Mouse (Mus musculus) CH12.LX (cell line): ENCODE data around the gene Clpb. TPM values are rescaled to one million over a fixed set of nuclear protein-coding genes. Genes with fewer than 3 reads are reported as not detected.

Experiments used
- DNase-seq: peaks from one replicate; pipeline ENCODE4 v3.0.0-alpha.2; 2013; ENCODE audit errors: extremely low read depth
- H3K27ac ChIP-seq: 2 replicates; pipeline ENCODE4 v1.5.1; 2012; ENCODE audit warnings: low read depth, mild to moderate bottlenecking, control low read depth, moderate library complexity; ENCODE audit not compliant: insufficient read depth
- H3K27me3 ChIP-seq: replicated peaks from 2 replicates; pipeline ENCODE3; 2012; ENCODE audit warnings: inconsistent platforms
- H3K36me3 ChIP-seq, 2 experiments: replicated peaks in 1 of 2; 2 replicates each; pipeline versions ENCODE3 to v1.6.1; 2012; ENCODE audit warnings: inconsistent platforms in 1 of 2, low read length in 1 of 2, mild to moderate bottlenecking in 1 of 2, mixed read lengths in 1 of 2, moderate library complexity in 1 of 2; ENCODE audit not compliant: control insufficient read depth in 1 of 2, insufficient read depth in 1 of 2
- H3K4me1 ChIP-seq, 2 experiments: 2 replicates each; pipeline ENCODE4 v1.6.1; 2012; ENCODE audit warnings: inconsistent platforms in 1 of 2, moderate library complexity in 1 of 2; ENCODE audit not compliant: insufficient read depth in 2 of 2, control insufficient read depth in 1 of 2
- H3K4me2 ChIP-seq: 2 replicates; pipeline ENCODE4 v1.6.1; 2012; ENCODE audit warnings: low read depth, mild to moderate bottlenecking, control low read depth; ENCODE audit not compliant: poor library complexity, insufficient read depth, severe bottlenecking
- H3K4me3 ChIP-seq, 3 experiments: fragments of 150-350 bp in 1 of 3; sonication (generic) in 1 of 3; replicated peaks in 1 of 3; 2 replicates each; pipeline versions ENCODE3 to v1.5.1; 2011 to 2012; ENCODE audit warnings: low read depth in 2 of 3, low read length in 2 of 3, mild to moderate bottlenecking in 2 of 3, moderate library complexity in 2 of 3, control low read depth in 1 of 3, improper control_type of control experiment in 1 of 3, inconsistent platforms in 1 of 3, mixed read lengths in 1 of 3; ENCODE audit not compliant: poor library complexity in 1 of 3
- H3K79me2 ChIP-seq: replicated peaks from 2 replicates; pipeline ENCODE4 v1.6.1; 2012; ENCODE audit warnings: mild to moderate bottlenecking, moderate library complexity; ENCODE audit not compliant: control insufficient read depth, poor library complexity, insufficient read depth, severe bottlenecking; ENCODE audit errors: extremely low read depth
- H3K9ac ChIP-seq: 2 replicates; pipeline ENCODE4 v1.6.1; 2012; ENCODE audit warnings: low read depth, mild to moderate bottlenecking, control low read depth, moderate library complexity; ENCODE audit not compliant: insufficient read depth
- H3K9me3 ChIP-seq: replicated peaks from 2 replicates; pipeline ENCODE3; 2012; ENCODE audit warnings: low read length, inconsistent platforms, mixed read lengths
- ELF1 ChIP-seq: IDR thresholded peaks from 2 replicates; pipeline ENCODE4 v1.6.1; 2014; ENCODE audit warnings: low read depth, mild to moderate bottlenecking, inconsistent platforms, low read length, improper control_type of control experiment
- HCFC1 ChIP-seq: IDR thresholded peaks from 2 replicates; pipeline ENCODE4 v1.6.1; 2012; ENCODE audit warnings: low read depth, mild to moderate bottlenecking, inconsistent platforms, low read length, improper control_type of control experiment
- JUN ChIP-seq: IDR thresholded peaks from 2 replicates; pipeline ENCODE4 v1.6.1; 2011; ENCODE audit warnings: low read depth, mild to moderate bottlenecking, low read length, improper control_type of control experiment, moderate library complexity; ENCODE audit not compliant: insufficient read depth
- MAX ChIP-seq: IDR thresholded peaks from 2 replicates; pipeline ENCODE4 v1.6.1; 2011; ENCODE audit warnings: low read length, improper control_type of control experiment
- MEF2A ChIP-seq: IDR thresholded peaks from 2 replicates; pipeline ENCODE4 v1.6.1; 2014; ENCODE audit warnings: low read depth, mild to moderate bottlenecking, inconsistent platforms, low read length, improper control_type of control experiment, borderline replicate concordance
- MXI1 ChIP-seq: IDR thresholded peaks from 2 replicates; pipeline ENCODE4 v1.6.1; 2011; ENCODE audit warnings: mild to moderate bottlenecking, low read depth, low read length, improper control_type of control experiment
- POLR2A ChIP-seq: IDR thresholded peaks from 2 replicates; pipeline ENCODE4 v1.6.1; 2011; ENCODE audit warnings: low read depth, mild to moderate bottlenecking, improper control_type of control experiment, low read length
- POLR2AphosphoS2 ChIP-seq: IDR thresholded peaks from 2 replicates; pipeline ENCODE4 v1.6.1; 2011; ENCODE audit warnings: low read depth, low read length, improper control_type of control experiment
- RAD21 ChIP-seq: IDR thresholded peaks from 2 replicates; pipeline ENCODE4 v1.6.1; 2011; ENCODE audit warnings: low read depth, mild to moderate bottlenecking, low read length, improper control_type of control experiment, moderate library complexity
- SMC3 ChIP-seq: IDR thresholded peaks from 2 replicates; pipeline ENCODE4 v1.6.1; 2011; ENCODE audit warnings: low read depth, low read length, improper control_type of control experiment
- TBP ChIP-seq: conservative IDR thresholded peaks from 2 replicates; pipeline ENCODE4 v1.6.1; 2011; ENCODE audit warnings: low read depth, low read length, improper control_type of control experiment
- UBTF ChIP-seq: IDR thresholded peaks from 2 replicates; pipeline ENCODE4 v1.6.1; 2012; ENCODE audit warnings: low read depth, mild to moderate bottlenecking, inconsistent platforms, low read length, improper control_type of control experiment, moderate library complexity
- USF1 ChIP-seq: IDR thresholded peaks from 2 replicates; pipeline ENCODE4 v1.6.1; 2014; ENCODE audit warnings: low read depth, mild to moderate bottlenecking, inconsistent platforms, low read length, improper control_type of control experiment
- USF2 ChIP-seq: conservative IDR thresholded peaks from 2 replicates; pipeline ENCODE4 v1.6.1; 2011; ENCODE audit warnings: low read depth, low read length, improper control_type of control experiment
- ZC3H11A ChIP-seq: IDR thresholded peaks from 2 replicates; pipeline ENCODE4 v1.6.1; 2012; ENCODE audit warnings: low read depth, mild to moderate bottlenecking, inconsistent platforms, low read length, improper control_type of control experiment
- ZKSCAN1 ChIP-seq: IDR thresholded peaks from 2 replicates; pipeline ENCODE4 v1.6.1; 2012; ENCODE audit warnings: low read depth, inconsistent platforms, low read length, improper control_type of control experiment, borderline replicate concordance
- ZMIZ1 ChIP-seq: IDR thresholded peaks from 2 replicates; pipeline ENCODE4 v1.6.1; 2012; ENCODE audit warnings: low read depth, mild to moderate bottlenecking, inconsistent platforms, low read length, improper control_type of control experiment
- dilution Hi-C: fragments of 300-500 bp; cut with MboI; formaldehyde crosslinking; loops from 2 replicates; pipeline ENCODE4 v1.14.3; 2020; ENCODE audit warnings: low sequenced_read_pairs; ENCODE audit not compliant: extremely low pct_unique_long_range_greater_than_20kb, extremely low pct_ligation_motif_present
- in situ Hi-C: fragments of 300-500 bp; cut with MboI; formaldehyde crosslinking; loops from 3 replicates; pipeline ENCODE4 v1.14.3; 2019; ENCODE audit warnings: low sequenced_read_pairs, low pct_ligation_motif_present, low pct_unique_long_range_greater_than_20kb, mixed read lengths
- polyA plus RNA-seq: library from polyadenylated mRNA; unstranded; fragments of >175 nt; gene quantifications from 2 replicates; pipeline ENCODE4 v1.2.1, GENCODE M21; 2012; ENCODE audit warnings: low read depth; ENCODE audit not compliant: insufficient read length
- total RNA-seq, 2 experiments: library from RNA; depleted of rRNA; stranded (reverse); fragments of 300-350 nt in 1 of 2; fragments of >200 nt in 1 of 2; gene quantifications; 2 replicates each; pipeline ENCODE4 v1.2.3; 2012 to 2014

Gene Clpb
- total and polyA plus RNA-seq, 3 experiments: 25.5 to 68.4 (median 41.7) TPM

DNA sequence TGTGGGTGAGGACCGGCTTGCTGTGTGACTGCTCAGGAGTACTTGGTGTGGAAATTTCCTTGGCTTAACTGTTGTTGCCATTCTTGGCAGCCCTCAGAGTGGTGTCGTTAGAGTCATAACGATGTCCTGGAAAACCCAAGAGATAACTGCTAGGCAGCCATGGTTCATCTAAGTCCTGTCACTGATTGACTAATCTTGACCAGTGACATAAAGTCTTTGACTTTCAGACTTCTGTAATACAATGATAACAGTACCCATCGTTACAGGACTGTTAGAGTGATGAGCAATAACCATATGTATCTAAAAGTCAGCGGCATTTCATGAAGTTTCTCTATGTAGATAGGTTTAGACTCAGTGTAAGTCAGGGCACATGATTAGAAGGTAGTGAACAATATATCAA lies 46.8 kb downstream of the Clpb start:
- Histone ChIP-seq H3K4me2 (no peak overlapping the region), H3K4me3 (no peak overlapping the region), H3K27me3 (no peaks in the 10 kb centered on the region), H3K9ac (no peak overlapping the region), H3K9me3 (no peaks in the 10 kb centered on the region), H3K27ac (no peak overlapping the region), H3K4me1 (no peaks in the 10 kb centered on the region), H3K36me3 (peaks cover 17 to 71% of the 10 kb centered on the region in 2 experiments), H3K79me2 (no peaks in the 10 kb centered on the region)
- no peak for TF ChIP-seq ZKSCAN1
- no peak for TF ChIP-seq MAX
- TF ChIP-seq SMC3: no peak
- TF ChIP-seq ZMIZ1: no peak
- TF ChIP-seq ZC3H11A: no peak
- TF ChIP-seq HCFC1: no peak
- TF ChIP-seq POLR2A: no peak
- no peak for TF ChIP-seq MXI1
- no peak for TF ChIP-seq ELF1
- TF ChIP-seq MEF2A: no peak
- TF ChIP-seq USF1: no peak
- no peak for TF ChIP-seq TBP
- no peak for TF ChIP-seq RAD21
- no peak for TF ChIP-seq POLR2AphosphoS2
- in situ Hi-C loops: no loop called here
- dilution Hi-C loops: no loop called here
- no peak for DNase-seq

DNA sequence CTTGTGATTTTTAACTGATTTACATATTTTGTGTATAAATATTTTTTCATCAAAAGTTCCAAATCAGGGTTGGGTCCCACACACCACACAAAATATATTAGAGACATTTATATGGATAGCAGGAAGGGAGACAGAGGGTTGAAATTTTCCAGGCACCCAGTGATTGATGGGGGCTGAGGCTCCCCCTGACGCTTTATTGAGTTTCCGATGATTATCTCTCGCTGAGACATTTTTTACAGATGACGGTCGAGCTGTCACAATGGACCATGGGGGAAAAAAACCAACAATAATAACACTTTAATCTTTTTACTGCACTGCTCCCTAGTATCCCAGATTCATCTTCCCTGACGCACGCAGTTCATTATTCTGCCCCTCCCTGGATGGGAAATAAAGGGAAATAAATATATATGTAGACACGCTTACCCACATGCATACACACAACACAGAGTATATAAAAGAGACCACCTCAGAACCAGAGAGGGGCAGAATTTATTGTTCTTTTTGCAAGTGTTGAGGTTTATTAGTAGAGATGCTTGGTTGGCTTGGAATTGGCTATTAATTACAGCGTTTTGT lies 50.5 kb downstream of the Clpb start:
- no peaks in the 10 kb centered on the region for H3K27me3 ChIP-seq
- H3K4me2 ChIP-seq: no peak overlapping the region
- H3K79me2 ChIP-seq: no peaks in the 10 kb centered on the region
- no peak overlapping the region for H3K27ac ChIP-seq
- in situ Hi-C loops: no loop called here
- no peak overlapping the region for H3K9ac ChIP-seq
- no peaks in the 10 kb centered on the region for H3K4me1 ChIP-seq
- TF ChIP-seq JUN (no peak), ELF1 (no peak), USF2 (no peak), MEF2A (no peak), RAD21 (no peak), UBTF (no peak), ZMIZ1 (no peak)
- H3K36me3 ChIP-seq: peaks cover 8 to 62% of the 10 kb centered on the region in 2 experiments
- no peak overlapping the region for H3K4me3 ChIP-seq
- dilution Hi-C loops: no loop called here
- H3K9me3 ChIP-seq: no peaks in the 10 kb centered on the region
- DNase-seq: no peak
